Mouse (Mus musculus): ENCODE measurements around the gene Trmt2b.
"Not testable (repeated sequence)": the region's sequence is repeated elsewhere in the genome, so short reads cannot be mapped to it uniquely, and the experiment has no call there.

Trmt2b gene

DNA sequence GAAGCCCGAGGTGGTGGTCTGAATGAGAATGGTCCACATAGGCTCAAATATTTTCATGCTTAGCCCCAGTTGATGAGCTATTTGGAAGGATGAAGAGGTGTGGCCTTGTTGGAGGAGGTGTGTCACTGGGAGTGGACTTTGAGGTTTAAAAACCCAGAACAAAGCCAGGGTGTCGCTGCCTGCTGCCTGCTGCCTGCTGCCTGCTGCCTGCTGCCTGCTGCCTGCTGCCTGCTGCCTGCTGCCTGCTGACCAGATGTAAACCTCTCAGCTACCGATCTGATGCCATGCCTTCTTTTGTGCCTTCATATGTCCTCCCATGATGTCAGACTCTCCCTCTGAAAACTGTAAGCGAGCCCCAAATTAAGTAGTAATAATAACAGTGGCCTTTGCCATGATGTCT, 54.9 kb downstream of the Trmt2b start, which contains the start of gene Nox1:
Gene Nox1, minus strand, starts transcription at position 101 of the 400 bp plus-strand sequence.
- ATAC-seq (ENCODE audit: insufficient number of reproducible peaks, low FRiP score, low TSS enrichment) = no peak

- no peak for ATAC-seq (ENCODE audit: insufficient number of reproducible peaks, low FRiP score, low TSS enrichment)
Observed at GRCm38 (mm10) chrX:134220618-134221017, 56.2 kb downstream of the Trmt2b start.

- no peak for ATAC-seq (ENCODE audit: insufficient number of reproducible peaks, low FRiP score, low TSS enrichment)
Observed at GRCm38 (mm10) chrX:134218161-134218560, 58.6 kb downstream of the Trmt2b start.

DNA sequence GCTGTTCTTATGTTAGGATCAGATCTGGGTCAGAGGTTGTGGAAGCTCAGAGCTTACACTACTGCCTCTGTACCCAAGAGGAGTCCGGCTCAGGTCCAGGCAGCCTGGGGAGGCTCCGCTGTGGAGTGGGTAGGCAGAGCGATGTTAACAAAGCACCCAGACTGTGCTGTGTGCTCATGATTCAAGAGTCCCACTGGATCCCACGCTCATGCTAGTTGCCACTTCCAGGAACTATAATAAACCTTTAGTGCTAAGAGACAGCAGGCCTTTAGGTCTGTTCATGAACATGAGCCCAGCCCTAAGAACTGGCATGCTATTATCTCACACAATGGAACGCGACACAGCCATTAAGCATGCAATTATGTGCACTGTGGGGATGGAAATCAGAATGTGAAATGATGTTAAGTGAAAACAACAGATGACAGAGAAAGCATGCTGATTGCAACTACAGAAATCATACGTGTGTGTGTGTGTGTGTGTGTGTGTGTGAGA, 65.6 kb downstream of the Trmt2b start:
- ATAC-seq (ENCODE audit: insufficient number of reproducible peaks, low FRiP score, low TSS enrichment) = no peak

- ATAC-seq (ENCODE audit: insufficient number of reproducible peaks, low FRiP score, low TSS enrichment) = no peak
Observed at GRCm38 (mm10) chrX:134208491-134208890, 68.3 kb downstream of the Trmt2b start.

DNA sequence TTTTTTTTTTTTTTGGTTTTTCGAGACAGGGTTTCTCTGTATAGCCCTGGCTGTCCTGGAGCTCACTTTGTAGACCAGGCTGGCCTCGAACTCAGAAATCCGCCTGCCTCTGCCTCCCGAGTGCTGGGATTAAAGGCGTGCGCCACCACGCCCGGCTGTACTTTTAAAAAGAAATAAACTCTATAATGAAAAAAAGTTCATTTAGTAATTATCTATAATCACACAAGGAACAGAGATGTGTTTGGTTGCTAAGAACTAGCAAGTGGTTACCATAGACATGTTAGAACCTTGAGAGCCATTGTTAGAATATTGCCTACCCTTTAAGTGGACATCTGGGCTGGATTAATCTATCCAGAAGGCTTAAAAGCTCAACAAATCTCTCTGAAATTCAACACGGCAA, 89.6 kb downstream of the Trmt2b start, which contains the start of gene Arl13a:
Gene Arl13a, plus strand, starts transcription at position 301 of the 400 bp plus-strand sequence.
- not testable (repeated sequence) for ATAC-seq (ENCODE audit: insufficient number of reproducible peaks, low FRiP score, low TSS enrichment)

DNA sequence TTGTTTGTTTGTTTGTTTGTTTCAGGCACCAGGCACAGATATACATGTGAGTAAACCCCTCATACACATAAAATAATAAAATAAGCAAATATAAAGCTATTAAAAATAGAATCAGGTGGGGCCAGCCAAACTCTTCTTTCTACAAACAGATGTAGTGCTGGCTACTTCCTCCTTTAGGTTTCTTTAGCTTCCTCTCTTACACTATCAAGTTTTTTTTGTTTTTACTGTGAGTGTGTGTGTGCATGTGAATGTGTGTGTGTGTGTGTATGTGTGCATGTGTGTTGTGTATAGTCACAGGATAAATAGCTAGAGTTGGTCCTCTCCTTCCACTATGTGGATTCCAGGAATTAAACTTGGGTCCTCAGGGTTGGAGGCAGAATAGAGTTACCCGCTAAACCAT, 102.1 kb downstream of the Trmt2b start:
- ATAC-seq (ENCODE audit: insufficient number of reproducible peaks, low FRiP score, low TSS enrichment) = no peak
